Mouse (Mus musculus): ENCODE measurements around the gene Itch. TPM values are rescaled to one million over a fixed set of nuclear protein-coding genes. Genes with fewer than 3 reads are reported as not detected.
A peak's percentile ranks its signal among the peaks of the same experiment; 100 is the strongest.
"Not testable (repeated sequence)": the region's sequence is repeated elsewhere in the genome, so short reads cannot be mapped to it uniquely, and the experiment has no call there.

Gene Itch
- polyA plus RNA-seq, 1 experiment = 12.5 TPM

GRCm38 (mm10) chr2:155142025-155142555 lies 8.8 kb downstream of the Itch start:
- no peak for DNase-seq (ENCODE audit: low read depth)

DNA sequence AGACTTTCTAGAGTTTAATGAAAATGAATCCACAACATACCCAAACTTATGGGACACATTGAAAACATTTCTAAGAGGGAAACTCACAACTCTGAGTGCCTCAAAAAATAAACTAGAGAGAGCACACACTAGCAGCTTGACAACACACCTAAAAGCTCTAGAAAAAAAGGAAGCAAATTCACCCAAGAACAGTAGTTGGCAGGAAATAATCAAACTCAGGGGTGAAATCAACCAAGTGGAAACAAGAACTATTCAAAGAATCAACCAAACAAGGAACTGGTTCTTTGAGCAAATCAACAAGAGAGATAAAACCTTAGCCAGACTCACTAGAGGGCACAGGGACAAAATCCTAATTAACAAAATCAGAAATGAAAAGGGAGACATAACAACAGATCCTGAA lies 16.0 kb downstream of the Itch start:
- DNase-seq (ENCODE audit: low read depth) = not testable (repeated sequence)

DNA sequence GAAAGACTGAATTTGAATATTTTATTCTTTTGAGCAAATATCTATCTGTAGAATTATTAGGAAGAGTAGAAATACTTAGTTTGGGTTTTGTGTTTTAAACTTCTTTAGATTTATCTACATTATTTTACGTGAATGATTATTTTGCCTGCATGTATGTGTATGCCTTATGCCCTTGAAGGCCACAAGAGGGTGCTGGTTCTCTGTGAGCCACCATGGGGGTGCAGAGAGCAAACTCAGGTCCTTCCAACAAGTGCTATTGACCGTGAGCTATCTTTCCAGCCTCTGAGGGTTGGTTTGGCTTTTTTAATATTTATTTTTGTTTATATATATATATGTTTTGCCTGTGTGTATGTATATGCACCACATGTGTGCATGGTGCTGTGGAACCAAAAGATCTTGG lies 74.1 kb downstream of the Itch start:
- no peak for DNase-seq (ENCODE audit: low read depth)

DNA sequence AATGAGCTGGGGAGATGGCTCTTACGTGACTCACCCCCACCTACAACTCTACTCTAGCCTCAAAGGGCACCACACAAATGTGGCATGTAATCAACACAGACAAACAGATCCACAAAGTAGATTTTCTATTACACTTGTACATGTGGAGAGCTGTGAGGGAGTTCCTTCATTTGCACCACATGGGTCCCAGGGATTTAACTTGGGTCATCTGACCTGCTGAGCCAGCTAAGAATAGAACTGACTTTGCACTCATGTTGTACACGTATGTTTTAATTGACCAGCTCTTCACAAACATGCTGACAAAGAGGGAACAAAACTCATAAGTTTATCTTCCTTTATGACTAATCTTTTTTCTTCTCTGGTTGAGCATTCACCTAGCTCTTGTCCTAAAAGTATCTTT lies 89.8 kb downstream of the Itch start:
- DNase-seq (ENCODE audit: low read depth) = no peak

GRCm38 (mm10) chr2:155224721-155225120 lies 91.4 kb downstream of the Itch start:
- no peak for DNase-seq (ENCODE audit: low read depth)

DNA sequence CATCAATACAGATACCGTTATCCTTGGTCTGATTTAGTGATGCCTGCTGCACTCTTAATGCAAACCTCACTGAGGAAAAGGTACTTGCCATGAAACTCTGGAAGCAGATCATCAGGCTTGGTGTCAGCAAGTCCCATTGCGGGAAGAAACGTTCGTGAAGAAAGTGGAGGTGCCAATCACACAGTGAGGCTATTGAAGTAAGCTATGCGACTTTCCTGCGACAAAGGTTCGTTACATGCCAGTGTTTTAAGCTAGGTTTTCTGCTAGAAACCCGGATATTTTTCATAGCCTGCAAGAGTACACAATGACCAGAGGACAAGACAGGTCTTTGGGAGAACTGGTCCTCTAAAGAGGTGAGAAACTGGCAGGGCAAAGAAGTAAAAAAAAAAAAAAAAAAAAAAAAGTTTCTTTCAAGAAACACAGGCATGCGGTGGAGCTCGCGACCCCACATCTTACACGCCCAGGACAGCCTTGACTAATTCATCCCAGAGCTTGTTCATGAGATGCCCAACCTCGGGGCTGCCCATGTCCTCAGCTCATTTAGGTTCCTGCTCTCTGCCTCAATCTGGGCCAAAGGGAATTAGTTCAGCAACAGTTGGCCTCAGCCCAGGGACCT lies 102.5 kb downstream of the Itch start:
- no peak for DNase-seq (ENCODE audit: low read depth)

DNA sequence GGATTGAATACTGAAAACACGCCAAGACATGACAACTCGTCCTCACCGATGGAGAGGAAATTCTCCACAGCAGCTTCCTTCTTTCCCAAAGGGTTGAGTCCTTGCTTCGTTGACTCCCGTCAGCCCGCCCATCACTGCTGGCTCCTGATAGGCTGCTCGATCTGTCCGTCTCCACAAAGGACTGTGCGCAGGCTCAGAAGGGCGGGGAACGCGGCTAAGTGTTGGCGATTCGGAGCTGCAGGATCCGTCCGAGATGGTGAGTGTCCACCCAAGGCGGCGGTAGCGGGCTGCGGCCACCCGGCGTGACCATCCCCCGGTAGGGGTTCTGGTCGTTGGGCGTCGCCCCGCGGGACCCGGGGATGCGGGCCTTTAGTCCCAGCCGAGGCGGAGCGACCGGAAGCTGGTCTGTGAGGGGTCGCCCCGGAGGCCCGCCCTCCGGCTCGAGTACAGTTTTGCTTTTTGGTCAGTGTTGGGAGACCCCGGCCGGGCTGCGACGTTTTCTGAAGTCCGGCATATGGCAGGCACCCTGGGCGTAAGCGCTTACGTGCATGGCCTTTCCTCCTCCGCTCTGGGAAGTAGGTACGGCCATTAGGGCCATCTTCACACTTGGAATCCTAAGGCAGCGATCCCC lies 103.2 kb downstream of the Itch start, which contains the start of gene Dynlrb1:
Gene Dynlrb1 (plus strand): TSS at position 172 of the 631 bp plus-strand sequence.
- DNase-seq (ENCODE audit: low read depth) = peak; percentile 93

DNA sequence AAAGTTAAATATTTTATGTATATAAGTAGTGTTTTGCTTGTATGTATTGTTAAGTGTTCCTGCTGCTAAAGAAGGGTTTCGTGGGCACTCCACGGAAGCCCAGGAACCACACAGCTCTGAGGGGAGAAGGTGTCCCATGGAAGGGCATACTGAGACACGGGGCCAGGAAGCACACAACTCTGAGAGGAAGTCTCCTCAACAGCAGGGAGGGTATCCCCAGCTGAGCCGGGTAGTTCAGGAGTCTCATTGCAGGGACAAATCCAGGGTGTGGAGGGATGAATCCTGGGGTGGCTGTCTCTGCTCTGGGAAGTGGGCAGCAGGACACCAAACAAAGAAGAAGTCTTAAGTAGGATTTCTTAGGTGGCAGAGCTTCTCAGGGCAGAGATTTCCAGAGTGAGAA lies 104.0 kb downstream of the Itch start:
- DNase-seq (ENCODE audit: low read depth) = no peak

DNA sequence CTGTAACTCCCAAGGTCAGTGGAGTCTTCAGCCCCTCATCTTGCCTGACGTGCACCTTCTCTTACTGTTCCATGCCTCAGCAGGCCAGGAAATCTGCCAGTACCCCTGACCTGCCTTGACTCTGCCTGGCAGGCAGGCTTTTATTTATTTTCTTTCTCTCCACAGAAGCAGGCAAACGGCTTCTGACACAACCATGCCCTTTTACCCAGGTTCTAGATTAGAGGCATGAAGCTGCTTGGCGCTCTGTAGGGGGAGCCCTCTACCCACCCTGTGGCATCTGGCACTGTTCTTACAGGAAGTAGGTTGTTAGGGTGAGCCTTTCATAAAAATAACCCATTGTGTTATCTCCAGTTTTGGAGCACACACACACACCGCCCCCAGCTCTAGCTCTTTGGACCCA lies 107.6 kb downstream of the Itch start:
- no peak for DNase-seq (ENCODE audit: low read depth)

GRCm38 (mm10) chr2:155242296-155242855 lies 109.1 kb downstream of the Itch start:
- DNase-seq (ENCODE audit: low read depth) = no peak

DNA sequence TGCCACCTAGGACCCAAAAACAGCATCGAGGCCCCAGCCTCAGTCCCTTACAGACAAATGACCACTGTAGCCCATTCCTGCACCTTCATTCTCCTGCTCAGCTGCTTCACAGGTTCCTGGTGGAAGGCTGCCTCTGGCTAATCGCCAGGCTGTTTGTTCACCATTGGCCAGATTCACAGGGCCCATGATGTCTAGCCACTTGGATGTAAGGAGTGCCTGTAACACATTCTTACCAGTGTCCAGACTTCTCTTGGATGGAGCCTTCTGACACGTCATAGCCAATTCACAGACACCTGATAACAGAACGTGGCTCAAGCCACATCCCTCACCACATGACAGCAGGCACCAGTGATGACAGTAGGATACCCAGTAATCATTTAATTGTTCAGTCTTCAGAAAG lies 112.9 kb downstream of the Itch start:
- DNase-seq (ENCODE audit: low read depth) = no peak

DNA sequence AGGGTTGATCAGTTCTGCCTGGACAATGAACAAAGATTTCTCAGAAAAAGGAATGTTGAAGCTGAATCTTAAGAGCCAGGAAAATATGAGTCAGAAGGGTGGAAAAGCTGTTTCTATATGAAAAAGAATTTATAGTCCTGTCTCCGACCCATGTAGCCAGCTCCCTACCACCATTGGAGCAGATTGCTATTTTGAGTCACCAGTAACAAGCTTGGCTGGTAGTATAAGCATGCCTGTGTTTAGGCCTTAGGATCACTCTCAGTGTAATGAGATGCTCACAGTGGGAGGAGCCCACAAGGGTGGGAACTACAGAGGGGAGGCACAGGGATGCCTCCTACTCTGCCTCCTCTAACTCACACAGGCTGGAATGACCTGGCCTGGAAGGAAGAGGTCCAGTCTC lies 114.9 kb downstream of the Itch start:
- DNase-seq (ENCODE audit: low read depth) = no peak

DNA sequence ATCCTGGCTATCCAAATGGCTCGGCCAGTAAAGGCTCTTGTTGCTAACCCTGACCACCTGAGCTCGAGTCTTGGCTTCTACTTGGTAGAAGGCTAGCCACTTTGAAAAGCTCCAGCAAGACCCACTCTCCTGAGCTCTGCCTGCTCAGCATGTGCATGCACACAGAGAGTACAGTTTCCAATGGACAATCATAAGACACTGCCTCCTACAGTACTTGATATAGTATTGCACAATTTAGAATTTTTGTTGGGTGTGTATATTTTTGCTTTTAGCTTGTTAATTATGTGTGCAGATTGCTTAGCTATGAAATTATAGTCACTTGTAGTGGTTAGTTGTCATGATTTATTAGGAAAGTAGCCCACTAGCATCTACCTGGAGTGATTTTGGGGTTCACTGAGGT lies 115.4 kb downstream of the Itch start:
- DNase-seq (ENCODE audit: low read depth) = no peak

GRCm38 (mm10) chr2:155249588-155249987 lies 116.3 kb downstream of the Itch start:
- DNase-seq (ENCODE audit: low read depth) = no peak

GRCm38 (mm10) chr2:155265526-155265925 lies 132.2 kb downstream of the Itch start:
- DNase-seq (ENCODE audit: low read depth) = no peak

DNA sequence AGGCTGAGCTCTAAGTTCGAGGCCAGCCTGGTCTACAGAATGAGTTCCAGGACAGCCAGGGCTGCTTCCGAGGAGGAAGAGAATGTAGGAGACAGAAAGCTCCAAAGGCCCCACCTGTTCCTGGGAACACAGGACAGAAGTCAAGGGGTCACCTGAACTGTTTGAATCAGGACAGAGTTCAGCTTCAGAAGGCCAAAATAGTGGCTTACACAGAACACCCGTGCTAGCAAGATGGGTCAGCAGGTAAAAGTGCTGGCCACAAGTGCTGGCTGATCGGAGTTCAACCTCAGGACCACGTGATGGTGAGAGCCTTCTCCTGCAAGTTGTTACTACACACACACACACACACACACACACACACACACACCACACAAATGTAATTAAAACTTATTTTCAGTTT lies 133.6 kb downstream of the Itch start:
- no peak for DNase-seq (ENCODE audit: low read depth)

- no peak for DNase-seq (ENCODE audit: low read depth)
These were observed 138.6 kb downstream of the Itch start for GRCm38 (mm10) chr2:155271957-155272356.

GRCm38 (mm10) chr2:155272396-155273170 lies 139.3 kb downstream of the Itch start:
- DNase-seq (ENCODE audit: low read depth) = no peak

DNA sequence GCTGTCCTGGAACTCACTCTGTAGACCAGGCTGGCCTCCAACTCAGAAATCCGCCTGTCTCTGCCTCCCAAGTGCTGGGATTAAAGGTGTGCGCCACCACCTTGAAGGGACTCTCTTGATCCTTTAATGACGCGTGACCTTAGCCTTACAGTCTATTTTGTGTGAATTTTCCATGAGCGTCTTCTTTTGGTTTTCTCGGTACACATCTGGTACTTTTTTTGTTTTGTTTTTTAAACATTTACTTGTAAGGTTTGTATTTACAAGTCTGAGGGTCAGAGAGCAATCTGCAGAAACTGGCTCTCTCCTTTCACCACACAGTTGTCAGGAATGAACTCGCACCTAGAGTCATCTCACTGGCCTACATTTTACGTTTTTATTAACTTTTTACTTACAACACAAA lies 140.3 kb downstream of the Itch start:
- no peak for DNase-seq (ENCODE audit: low read depth)

GRCm38 (mm10) chr2:155276195-155276594 lies 142.9 kb downstream of the Itch start, which contains the start of gene Map1lc3a:
Map1lc3a (plus strand) TSS chr2:155276297.
- DNase-seq (ENCODE audit: low read depth) = no peak
